ENCODE assay signal across 12 mouse cellular contexts in the genomic region with DNA sequence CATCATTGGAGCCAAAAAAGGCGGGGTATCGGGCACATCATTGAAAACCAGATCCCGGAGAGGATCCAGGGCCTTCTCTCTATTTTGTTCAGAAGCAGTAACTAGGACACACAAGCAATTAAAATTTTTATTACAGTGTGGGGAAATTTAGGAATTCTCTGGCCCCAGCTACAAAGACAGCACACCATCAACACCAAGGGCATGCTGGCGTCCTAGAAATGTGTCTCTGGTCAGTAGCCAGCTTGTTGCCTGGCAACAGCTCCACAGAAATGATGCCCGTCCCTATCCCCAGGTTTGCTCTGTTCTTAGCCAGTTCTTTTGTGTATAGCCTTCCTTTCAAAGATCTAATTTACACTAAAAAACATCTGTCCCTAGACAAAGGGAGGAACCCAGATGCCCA. TPM values are rescaled to one million over a fixed set of nuclear protein-coding genes. Genes with fewer than 3 reads are reported as not detected.
A peak's percentile ranks its signal among the peaks of the same experiment; 100 is the strongest.
DNase-seq lines count a peak whose midpoint lies in the region; TF ChIP-seq lines count a peak whose summit lies in the region.
"Had no signal": no experiment of that assay in that cellular context is flagged by ENCODE, and none has a peak within 500 bp of the region (broad histone marks: within the 10 kb centered on the region; RNA-seq: fewer than 3 reads in every experiment).

No protein-coding gene starts in this region.

- H3K27ac ChIP-seq in layer of hippocampus, adult 2 months = no peak overlapping the region
- H3K27ac ChIP-seq: heart, adult 2 months had no signal

- peak; percentile 11 to 13 for DNase-seq in layer of hippocampus, adult 2 months (ENCODE audit: low spot score in 2 of 2)
- DNase-seq in layer of hippocampus, adult 9-11 months = no peak
- peak; percentile 40 for DNase-seq in adrenal gland, postnatal 10 days
- peak; percentile 13 to 14 for DNase-seq in cerebellum, adult 18-20 months
- peak; percentile 21 to 64 for DNase-seq in lung, postnatal 4 days
- no peak for DNase-seq in natural killer cell, adult 2 months (ENCODE audit: low spot score in 2 of 2)
- no peak for DNase-seq in spleen, postnatal 36 days (ENCODE audit: low spot score in 2 of 2)
- DNase-seq: heart, adult 2 months; liver, postnatal 0 days; spleen, adult 18-20 months; thymus, postnatal 4 days had no signal

- H3K4me3 ChIP-seq in layer of hippocampus, adult 2 months = no peak overlapping the region
- H3K4me3 ChIP-seq: heart, adult 2 months had no signal

- TF ChIP-seq CTCF in layer of hippocampus, adult 2 months (conservative IDR thresholded peaks at IDR 0.05) = no peak

RNA-seq across cellular contexts. Expression of a gene that starts 1.9 kb away (rescaled TPM):
- total RNA-seq in layer of hippocampus, adult 2 months (2021) = not detected
- total RNA-seq in adrenal gland, postnatal 10 days (2021) = not detected
- total RNA-seq: heart, adult 2 months; left cerebral cortex, adult 8-10 months had no signal

RNA-seq across cellular contexts. Expression of a gene that starts 38.2 kb away (rescaled TPM):
- 10 to 100 TPM; 56.9 to 60.4 TPM for total RNA-seq in layer of hippocampus, adult 2 months (2021)
- total RNA-seq in adrenal gland, postnatal 10 days (2021) = 10 to 100 TPM; 71.0 to 72.7 TPM

RNA-seq across cellular contexts. Expression of a gene that starts 38.3 kb away (rescaled TPM):
- 10 to 100 TPM; 37.7 to 38.5 TPM for total RNA-seq in layer of hippocampus, adult 2 months (2021)
- 10 to 100 TPM; 35.5 to 38.2 TPM for total RNA-seq in adrenal gland, postnatal 10 days (2021)

RNA-seq across cellular contexts. Expression of a gene that starts 43.2 kb away (rescaled TPM):
- not detected for total RNA-seq in layer of hippocampus, adult 2 months (2021)
- not detected for total RNA-seq in adrenal gland, postnatal 10 days (2021)
- total RNA-seq: heart, adult 2 months; left cerebral cortex, adult 8-10 months had no signal

Comparison
In these comparisons a context has a peak if more than half of its experiments do, and no peak if none do; other contexts are left out.
1. DNase-seq: peak in layer of hippocampus, adult 2 months (2 of 2), adrenal gland, postnatal 10 days (single experiment), cerebellum, adult 18-20 months (2 of 2) and lung, postnatal 4 days (2 of 2); none in layer of hippocampus, adult 9-11 months (single experiment), natural killer cell, adult 2 months (0 of 2) and spleen, postnatal 36 days (0 of 2).